Mouse (Mus musculus) gonadal fat pad, adult 2 months (tissue): ENCODE measurements around the gene Aasdh. TPM values are rescaled to one million over a fixed set of nuclear protein-coding genes. Genes with fewer than 3 reads are reported as not detected.
"Not testable (repeated sequence)": the region's sequence is repeated elsewhere in the genome, so short reads cannot be mapped to it uniquely, and the experiment has no call there.

Source experiments
- DNase-seq: peaks from one replicate; pipeline ENCODE4 v3.0.0-alpha.2; 2012; ENCODE audit warnings: low read depth
- polyA plus RNA-seq: library from polyadenylated mRNA; depleted of rRNA; stranded (reverse); fragments of >200 nt; gene quantifications from 2 replicates; pipeline ENCODE4 v1.2.3, GENCODE M21; 2012

The Aasdh gene
- polyA plus RNA-seq, 1 experiment: 16.2 TPM

- not testable (repeated sequence) for DNase-seq
Measured at GRCm38 (mm10) chr5:76912522-76912921, 7.2 kb upstream of the Aasdh start.

- DNase-seq: no peak
Measured at GRCm38 (mm10) chr5:76910807-76911206, 5.5 kb upstream of the Aasdh start.

- DNase-seq: no peak
Measured at GRCm38 (mm10) chr5:76906155-76906499, 813 bp upstream of the Aasdh start.

- DNase-seq: no peak
Measured at GRCm38 (mm10) chr5:76904713-76905404, 455 bp downstream of the Aasdh start.

GRCm38 (mm10) chr5:76902131-76902530 lies 3.2 kb downstream of the Aasdh start:
- no peak for DNase-seq

GRCm38 (mm10) chr5:76893084-76893483 lies 12.2 kb downstream of the Aasdh start:
- no peak for DNase-seq

- no peak for DNase-seq
Measured at GRCm38 (mm10) chr5:76892608-76893007, 12.7 kb downstream of the Aasdh start.

- peak; percentile 56 for DNase-seq
Measured at GRCm38 (mm10) chr5:76887011-76887410, 18.3 kb downstream of the Aasdh start.

GRCm38 (mm10) chr5:76884107-76884506 lies 21.2 kb downstream of the Aasdh start:
- DNase-seq: no peak

GRCm38 (mm10) chr5:76876106-76876758 lies 29.1 kb downstream of the Aasdh start:
- no peak for DNase-seq

GRCm38 (mm10) chr5:76869553-76869952 lies 35.8 kb downstream of the Aasdh start:
- no peak for DNase-seq

- no peak for DNase-seq
Measured at GRCm38 (mm10) chr5:76868693-76869286, 36.5 kb downstream of the Aasdh start.

- no peak for DNase-seq
Measured at GRCm38 (mm10) chr5:76866819-76867218, 38.5 kb downstream of the Aasdh start.

- no peak for DNase-seq
Measured at GRCm38 (mm10) chr5:76858444-76858843, 46.9 kb downstream of the Aasdh start.

- DNase-seq: no peak
Measured at GRCm38 (mm10) chr5:76857103-76858015, 48.0 kb downstream of the Aasdh start.

GRCm38 (mm10) chr5:76855829-76856600 lies 49.3 kb downstream of the Aasdh start:
- no peak for DNase-seq

- no peak for DNase-seq
Measured at GRCm38 (mm10) chr5:76853549-76853948, 51.8 kb downstream of the Aasdh start.

- DNase-seq: no peak
Measured at GRCm38 (mm10) chr5:76851316-76851715, 54.0 kb downstream of the Aasdh start.

GRCm38 (mm10) chr5:76847106-76847505 lies 58.2 kb downstream of the Aasdh start:
- no peak for DNase-seq

- no peak for DNase-seq
Measured at GRCm38 (mm10) chr5:76844618-76845186, 60.6 kb downstream of the Aasdh start.

GRCm38 (mm10) chr5:76843851-76844419 lies 61.4 kb downstream of the Aasdh start:
- DNase-seq: no peak
